Comparison of ENCODE assay signal across 8 mouse cellular contexts in genomic region chr4:40134468-40135102, GRCm38 (mm10). TPM values are rescaled to one million over a fixed set of nuclear protein-coding genes. Genes with fewer than 3 reads are reported as not detected.
DNase-seq lines count a peak whose midpoint lies in the region; ATAC-seq lines count a peak whose summit lies in the region.

No protein-coding gene starts in this region.

- no peak for ATAC-seq in intestine, embryonic 14.5 days (replicated peaks; ENCODE audit: low FRiP score, low TSS enrichment, low read depth)

- peak; percentile 91 for DNase-seq in adipocyte (ENCODE audit: low spot score)
- DNase-seq in cerebellum, postnatal 4 days (ENCODE audit: low spot score in 2 of 2), result peak; percentile 60 to 76
- peak; percentile 76 for DNase-seq in gastrocnemius, postnatal 10 days
- peak; percentile 90 for DNase-seq in intestine, embryonic 14.5 days (ENCODE audit: low spot score)
- DNase-seq in left cerebral cortex, adult 8-10 months (ENCODE audit: low spot score in 2 of 2), result peak; percentile 30 to 62
- DNase-seq in mesoderm, embryonic 11.5 days (ENCODE audit: low read depth, low spot score), result peak; percentile 76
- DNase-seq in right cerebral cortex, postnatal 4 days, result peak; percentile 77
- DNase-seq in yolk sac, embryonic 10.5 days (ENCODE audit: low spot score), result peak; percentile 66

- H3K36me3 ChIP-seq in intestine, embryonic 14.5 days (ENCODE audit: control insufficient read depth, insufficient read depth, low read length), result no peaks in the 10 kb centered on the region

- H3K4me1 ChIP-seq in intestine, embryonic 14.5 days (replicated peaks; ENCODE audit: control insufficient read depth, insufficient read depth, low read length), result no peaks in the 10 kb centered on the region

- H3K9ac ChIP-seq in intestine, embryonic 14.5 days (ENCODE audit: low read length), result no peak overlapping the region

- no peak overlapping the region for H3K27ac ChIP-seq in intestine, embryonic 14.5 days (ENCODE audit: low read depth)

- no peaks in the 10 kb centered on the region for H3K27me3 ChIP-seq in intestine, embryonic 14.5 days (replicated peaks; ENCODE audit: control insufficient read depth, insufficient read depth, low read length)

- no peak overlapping the region for H3K4me3 ChIP-seq in intestine, embryonic 14.5 days (ENCODE audit: low read depth, low read length)

- 19% methylated on average over 9 of the region's 9 CpGs for WGBS in intestine, embryonic 14.5 days

- H3K9me3 ChIP-seq in intestine, embryonic 14.5 days (ENCODE audit: control insufficient read depth, low read length), result no peaks in the 10 kb centered on the region

- H3K4me2 ChIP-seq in intestine, embryonic 14.5 days (ENCODE audit: low read length), result no peak overlapping the region

RNA-seq across cellular contexts. Expression of gene Aco1, which starts 8.3 kb away (rescaled TPM):
- 10 to 100 TPM; 23.3 to 28.7 TPM for total RNA-seq in gastrocnemius, postnatal 10 days (2021)
- polyA plus RNA-seq in intestine, embryonic 14.5 days (2014; fragmentation: Nextera tagmentation; extraction: Ambion mirVana), result 62.7 and 65.2 TPM in 2 replicates
- 10 to 100 TPM; 30.0 to 32.8 (median 31.5) TPM for total RNA-seq in left cerebral cortex, adult 8-10 months (2022)
